Mouse (Mus musculus): Measurements from ENCODE around the gene Rbbp9.
A peak's percentile ranks its signal among the peaks of the same experiment; 100 is the strongest.
"Not testable (repeated sequence)": the region's sequence is repeated elsewhere in the genome, so short reads cannot be mapped to it uniquely, and the experiment has no call there.

Rbbp9 gene

DNA sequence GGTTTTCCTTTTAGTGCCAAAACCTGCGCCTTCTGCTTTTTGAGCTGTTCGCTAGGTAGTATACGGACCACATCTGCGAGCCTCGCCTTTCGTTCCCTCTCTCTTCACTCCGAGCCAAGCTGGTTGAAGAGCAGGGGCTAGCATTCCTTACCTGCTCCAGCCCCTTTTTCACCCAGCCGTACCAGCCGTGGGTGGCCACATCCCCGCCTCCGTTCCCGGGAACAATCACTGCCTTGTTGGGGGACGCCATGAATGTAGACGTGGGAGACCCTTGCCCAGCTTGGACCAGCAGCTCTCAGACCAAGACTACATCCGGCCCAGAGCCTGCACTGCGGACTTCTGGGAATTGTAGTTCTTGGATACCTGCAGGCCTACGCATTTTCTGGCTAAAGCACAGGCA lies at the start of gene Rbbp9:
Rbbp9 (minus strand) TSS at position 341 of the 400 bp plus-strand sequence.
- DNase-seq: peak; percentile 89

GRCm38 (mm10) chr2:144599831-144600687 lies 49.4 kb upstream of the Rbbp9 start, which contains the start of gene Dtd1:
Gene Dtd1 (plus strand): TSS chr2:144599897.
- peak; percentile 91 for DNase-seq

GRCm38 (mm10) chr2:144598006-144598405 lies 47.3 kb upstream of the Rbbp9 start:
- no peak for DNase-seq

DNA sequence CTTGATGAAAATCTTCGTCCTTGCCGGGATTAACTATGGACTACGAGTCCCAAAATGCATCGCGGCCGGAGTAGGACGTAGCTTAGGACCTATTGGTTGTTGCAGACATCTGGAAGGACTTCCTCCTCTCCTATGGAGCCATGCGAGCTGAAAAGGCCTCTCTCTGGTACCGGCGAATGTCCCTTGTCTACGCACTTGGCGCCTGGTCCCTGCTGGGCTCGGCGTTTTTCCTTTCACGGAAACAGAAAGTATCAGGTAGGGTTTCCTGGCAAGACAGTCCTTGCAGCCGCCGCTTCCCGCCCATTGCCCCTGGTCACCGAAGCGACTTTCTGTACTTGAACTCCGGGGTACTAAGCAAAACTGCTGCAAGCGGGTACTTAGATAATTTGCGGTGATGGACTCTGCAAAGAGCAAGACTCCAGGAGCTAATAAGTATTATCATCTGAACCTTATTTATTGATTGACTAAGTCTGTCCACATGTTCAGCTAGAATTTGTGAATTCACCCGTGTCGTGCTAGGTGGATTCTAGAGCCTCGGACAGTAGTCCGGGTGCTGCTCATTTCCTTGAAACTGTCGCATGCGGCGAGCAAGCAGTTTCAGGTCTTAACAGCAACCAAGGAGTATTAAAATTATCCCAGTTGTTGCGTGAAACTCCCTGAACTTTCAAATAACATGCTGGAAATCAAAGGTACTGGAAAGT lies 43.4 kb upstream of the Rbbp9 start, which contains the start of gene Smim26:
Smim26 (plus strand) TSS at position 104 of the 701 bp plus-strand sequence.
- DNase-seq: peak; percentile 91

GRCm38 (mm10) chr2:144593036-144593435 lies 42.4 kb upstream of the Rbbp9 start:
- DNase-seq: not testable (repeated sequence)

DNA sequence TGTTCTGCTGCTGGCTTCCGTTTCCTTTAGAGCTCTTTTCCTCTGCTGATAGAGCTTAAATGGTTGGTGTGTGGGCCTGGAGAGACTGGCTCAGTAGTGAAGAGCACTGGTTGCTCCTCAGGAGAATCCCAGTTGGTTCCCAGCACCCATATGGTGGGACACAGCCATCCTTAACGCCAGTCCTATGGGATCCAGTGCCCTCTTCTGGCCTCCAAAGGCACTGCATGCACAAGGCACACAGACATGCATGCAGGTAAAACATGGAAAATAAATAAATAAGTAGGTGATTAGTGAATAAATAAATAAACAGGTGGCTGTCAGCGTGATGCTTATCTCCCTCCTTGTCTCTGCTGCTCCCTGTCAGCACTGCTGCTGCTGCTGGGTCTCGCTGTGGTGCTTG lies 38.1 kb upstream of the Rbbp9 start:
- no peak for DNase-seq

DNA sequence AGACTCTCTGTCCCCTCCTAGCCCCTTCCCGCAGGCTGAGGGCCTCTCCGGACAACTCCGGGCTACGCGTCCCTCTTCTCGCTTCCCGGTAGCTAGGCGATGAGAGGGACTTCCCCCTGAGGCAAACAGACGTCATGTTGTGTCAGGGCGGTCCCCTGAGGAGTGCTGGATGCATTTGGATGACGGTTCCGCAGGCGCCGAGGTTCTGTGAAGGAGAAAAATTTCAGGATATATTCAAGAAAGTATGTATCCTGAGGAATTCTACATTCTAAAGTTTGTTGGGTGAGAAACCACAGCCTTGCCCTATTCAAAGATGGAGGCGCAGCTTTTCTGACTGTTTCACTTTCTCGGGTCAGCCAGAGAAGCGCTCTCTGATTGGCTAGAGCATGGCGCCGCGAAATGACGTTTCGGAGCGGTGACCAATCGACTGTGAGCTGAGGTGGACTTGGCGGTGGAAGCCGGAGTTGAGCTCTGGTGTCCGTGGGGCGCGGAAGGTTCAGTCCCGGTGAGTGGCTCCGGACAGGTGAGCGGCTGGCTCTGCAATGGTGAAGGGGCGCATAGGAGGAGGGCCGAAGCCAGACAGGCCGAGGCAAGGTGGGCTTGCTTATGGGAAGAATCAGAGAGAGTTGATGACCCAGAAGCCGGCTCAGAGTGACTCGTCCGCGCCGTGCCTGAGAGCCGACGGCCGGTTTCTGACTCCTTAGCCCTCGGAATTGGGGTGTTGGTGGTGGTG lies 5.3 kb upstream of the Rbbp9 start, which contains the start of gene Sec23b:
Sec23b (plus strand) TSS at position 410 of the 733 bp plus-strand sequence.
- DNase-seq: peak; percentile 99

DNA sequence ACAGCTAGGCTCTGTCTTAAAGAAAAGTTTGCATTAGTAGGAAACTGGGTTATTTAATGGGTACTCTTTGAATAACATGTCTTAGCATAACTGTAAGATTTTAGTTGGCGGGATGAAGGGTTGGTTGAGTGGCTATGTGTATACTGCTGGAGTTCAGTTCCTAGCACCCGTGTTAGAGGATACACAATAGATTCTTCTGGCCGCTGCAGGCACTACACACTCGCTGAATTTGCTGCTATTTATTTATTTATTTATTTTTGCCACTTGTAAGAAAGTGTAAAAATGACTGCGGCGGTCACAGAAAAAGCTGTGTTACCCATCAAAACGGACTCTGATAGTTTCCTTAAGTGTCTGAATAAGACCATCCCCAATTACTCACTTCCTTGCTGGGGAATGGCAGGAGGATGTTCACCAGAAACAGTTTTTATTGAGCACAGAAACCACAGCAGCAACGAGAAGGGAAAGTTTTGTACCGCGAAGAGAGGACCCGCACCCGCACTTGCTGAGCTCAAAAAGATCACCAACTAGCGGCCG lies 4.7 kb upstream of the Rbbp9 start:
- no peak for DNase-seq

DNA sequence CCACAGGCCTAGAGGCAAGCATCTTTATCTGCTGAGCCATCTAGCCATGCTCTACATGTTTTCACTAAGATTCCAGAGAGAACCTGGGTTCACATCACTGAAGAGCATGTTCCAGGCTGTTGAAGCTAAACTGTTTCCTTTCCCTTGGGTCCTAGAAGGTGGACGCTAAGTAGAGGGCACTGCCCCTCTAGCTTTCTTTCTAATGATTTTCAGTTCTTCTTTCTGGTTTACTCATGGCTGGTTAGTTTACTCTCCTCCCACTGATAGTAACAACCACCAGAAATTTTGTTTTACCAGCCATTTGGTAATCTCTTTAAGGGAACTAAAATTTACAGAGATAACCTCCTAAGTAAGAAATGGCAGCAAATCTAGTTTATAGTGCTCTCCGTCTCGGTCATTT lies 3.2 kb upstream of the Rbbp9 start:
- DNase-seq: no peak

DNA sequence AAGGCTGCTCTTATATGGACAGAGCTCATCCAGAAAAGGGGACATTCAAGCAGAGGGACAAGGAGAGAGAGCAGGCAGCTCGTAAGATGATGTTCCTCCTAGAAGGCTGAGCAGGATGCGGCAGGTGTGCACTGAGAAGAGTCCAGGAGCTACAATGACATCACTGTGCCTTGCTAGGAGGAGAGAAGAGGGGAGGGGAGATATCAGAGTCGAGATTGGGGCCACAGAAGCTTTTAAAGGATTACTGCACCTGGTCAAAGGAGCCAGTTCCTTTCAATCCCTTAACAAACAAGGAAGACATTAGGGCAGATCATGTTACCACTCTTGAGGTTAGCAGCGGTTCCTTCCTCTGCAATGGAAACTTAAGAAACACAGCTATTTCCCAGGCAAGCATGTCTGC lies 3.1 kb downstream of the Rbbp9 start:
- DNase-seq: no peak

DNA sequence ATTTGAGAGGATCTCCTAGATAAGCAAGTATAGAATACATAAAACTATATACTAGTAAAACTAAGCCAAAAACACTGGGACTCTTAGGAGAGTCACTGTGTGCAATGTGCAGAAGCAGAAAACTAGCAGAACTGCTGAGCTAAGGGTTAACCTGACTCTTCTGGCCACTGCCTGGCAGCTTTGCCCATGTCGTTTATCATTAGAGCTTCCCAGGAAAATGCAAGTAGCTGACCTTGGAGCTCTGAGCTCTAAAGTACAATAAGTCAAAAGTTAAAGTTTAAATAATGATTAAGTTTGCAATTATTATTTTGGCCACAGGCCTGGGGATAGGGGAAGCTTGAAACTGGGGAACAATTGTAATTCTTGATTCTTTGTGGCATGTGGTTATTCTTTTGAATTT lies 5.2 kb downstream of the Rbbp9 start:
- no peak for DNase-seq

- DNase-seq: no peak
Observed at GRCm38 (mm10) chr2:144545061-144545460, 5.6 kb downstream of the Rbbp9 start.

DNA sequence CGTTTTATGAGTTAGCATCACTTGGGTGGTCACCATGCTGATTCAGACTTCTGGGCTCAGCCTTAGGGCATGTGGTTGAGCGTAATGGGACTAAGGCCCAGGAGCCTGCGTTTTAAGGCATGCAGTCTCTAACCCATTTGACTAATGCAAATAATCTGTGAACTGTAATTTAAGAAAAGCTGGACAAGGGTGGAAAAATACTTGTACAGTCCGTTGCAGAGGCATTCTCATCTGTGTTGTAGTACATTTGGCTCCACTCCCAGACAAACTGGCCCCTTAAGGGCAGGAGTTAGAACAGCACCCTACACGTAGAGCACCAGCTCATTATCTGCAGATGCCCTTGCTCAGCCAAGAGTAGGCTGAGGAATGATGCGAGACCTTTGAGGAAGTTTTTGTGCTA lies 6.0 kb downstream of the Rbbp9 start:
- no peak for DNase-seq

DNA sequence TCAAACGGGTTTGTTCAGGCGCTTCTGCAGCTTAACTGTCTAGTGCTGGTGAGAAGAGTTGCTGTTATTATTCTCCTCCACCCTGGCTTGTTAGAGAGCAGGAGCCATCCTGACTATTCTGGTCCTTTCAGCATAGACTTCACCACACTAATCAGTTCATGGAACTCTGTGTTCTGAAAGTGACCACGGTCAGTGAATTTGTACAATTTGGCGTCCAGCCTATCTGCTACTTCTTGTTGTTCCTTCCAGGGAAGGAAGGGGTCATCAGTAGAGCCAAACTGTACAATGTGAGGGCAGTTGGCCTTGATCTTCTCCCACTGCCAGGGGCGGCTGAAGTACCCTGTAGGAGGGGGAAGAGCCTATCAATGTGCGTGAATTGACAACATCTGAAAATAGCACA lies 7.0 kb downstream of the Rbbp9 start:
- DNase-seq: no peak

DNA sequence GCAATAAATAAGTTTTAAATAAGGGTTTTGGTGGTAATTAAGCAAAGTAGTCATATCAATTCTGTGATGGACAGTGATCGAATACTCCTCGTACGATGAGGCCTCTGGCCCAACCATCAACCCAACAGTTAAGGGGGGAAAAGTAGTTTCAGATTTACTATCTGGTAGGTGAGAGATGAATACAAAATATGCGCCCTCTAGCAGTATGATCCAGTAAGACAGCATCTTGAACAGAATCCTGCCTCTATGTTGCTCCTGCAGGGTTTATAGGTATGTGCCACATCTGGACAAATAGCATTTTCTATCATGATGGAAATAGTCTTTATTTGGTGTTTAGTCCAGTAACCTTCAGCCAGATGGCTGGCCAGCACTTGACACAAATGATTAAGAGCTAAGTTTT lies 9.4 kb downstream of the Rbbp9 start:
- peak; percentile 9 for DNase-seq

DNA sequence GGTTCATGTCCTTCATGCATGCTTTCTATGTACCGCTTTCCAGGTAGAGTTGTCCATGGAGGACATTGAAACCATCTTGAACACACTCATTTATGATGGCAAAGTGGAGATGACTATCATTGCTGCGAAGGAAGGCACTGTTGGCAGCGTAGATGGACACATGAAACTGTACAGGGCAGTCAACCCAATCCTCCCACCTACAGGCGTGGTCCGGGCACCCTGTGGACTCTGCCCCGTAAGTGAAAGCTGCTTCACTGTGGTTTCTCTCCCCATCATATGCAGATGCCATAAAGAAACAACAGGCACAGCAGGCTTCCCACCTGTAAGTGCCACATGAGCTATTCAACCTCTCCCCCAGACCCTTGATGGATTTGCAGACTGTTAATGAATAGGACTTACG lies 13.5 kb downstream of the Rbbp9 start:
- no peak for DNase-seq

- DNase-seq: no peak
Observed at GRCm38 (mm10) chr2:144527821-144528174, 22.9 kb downstream of the Rbbp9 start.

- DNase-seq: peak; percentile 98
Observed at GRCm38 (mm10) chr2:144526981-144527820, 23.5 kb downstream of the Rbbp9 start, which contains the start of the genes Dzank1 and Polr3f. Gene Dzank1 (minus strand): TSS chr2:144527414. Gene Polr3f (plus strand): TSS chr2:144527718.

GRCm38 (mm10) chr2:144525856-144526255 lies 24.8 kb downstream of the Rbbp9 start:
- peak; percentile 29 for DNase-seq

GRCm38 (mm10) chr2:144519772-144520171 lies 30.9 kb downstream of the Rbbp9 start:
- peak; percentile 90 for DNase-seq

- DNase-seq: no peak
Observed at GRCm38 (mm10) chr2:144514619-144515018, 36.0 kb downstream of the Rbbp9 start.

DNA sequence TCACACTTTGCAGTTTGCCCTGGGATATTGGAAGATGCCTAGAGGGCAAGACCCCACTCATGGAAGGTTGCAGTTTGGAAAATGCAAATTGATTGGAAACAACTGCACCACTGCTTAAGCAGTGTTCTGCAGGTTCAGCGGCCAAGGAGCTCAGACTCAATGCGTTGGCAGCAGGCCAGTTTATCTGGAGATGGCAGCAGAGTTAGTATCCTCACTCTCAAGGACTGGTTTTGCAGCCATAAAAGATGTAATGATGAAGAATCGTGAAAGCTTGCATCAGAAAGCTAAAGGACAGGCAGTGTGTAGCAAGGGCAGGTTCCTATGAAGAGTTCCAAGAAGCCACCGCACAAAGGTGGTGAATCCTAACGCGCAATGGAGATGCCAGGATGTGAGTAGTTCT lies 48.5 kb downstream of the Rbbp9 start:
- DNase-seq: no peak
